Mouse (Mus musculus) kidney, adult 2 months (tissue): ENCODE measurements around the gene Galr3. TPM values are rescaled to one million over a fixed set of nuclear protein-coding genes. Genes with fewer than 3 reads are reported as not detected.

Experiments
- DNase-seq: peaks from one replicate; pipeline ENCODE4 v3.0.0; 2021
- H3K27ac ChIP-seq: fragments of 200-500 bp; 2 replicates; pipeline ENCODE4 v1.5.1; 2012; ENCODE audit warnings: low read depth, low read length, control low read depth, inconsistent platforms; ENCODE audit not compliant: insufficient read depth
- H3K27me3 ChIP-seq: fragments of 200-500 bp; replicated peaks from 2 replicates; pipeline ENCODE4 v1.6.1; 2012; ENCODE audit warnings: mild to moderate bottlenecking, moderate library complexity, low read length, inconsistent platforms; ENCODE audit not compliant: control insufficient read depth, insufficient read depth
- H3K36me3 ChIP-seq: fragments of 200-500 bp; 2 replicates; pipeline ENCODE4 v1.6.1; 2012; ENCODE audit warnings: mild to moderate bottlenecking, moderate library complexity, low read length, inconsistent platforms; ENCODE audit not compliant: control insufficient read depth, insufficient read depth
- H3K4me1 ChIP-seq: fragments of 200-500 bp; 2 replicates; pipeline ENCODE4 v1.6.1; 2011; ENCODE audit warnings: low read length; ENCODE audit not compliant: control insufficient read depth, insufficient read depth
- H3K4me3 ChIP-seq: fragments of 200-500 bp; 2 replicates; pipeline ENCODE4 v1.5.1; 2011; ENCODE audit warnings: mild to moderate bottlenecking, low read depth, low read length, control low read depth; ENCODE audit not compliant: insufficient read depth
- CTCF ChIP-seq: fragments of 200-500 bp; conservative IDR thresholded peaks from 2 replicates; pipeline ENCODE4 v1.5.1; 2011; ENCODE audit warnings: low read depth, mild to moderate bottlenecking, control low read depth, low read length, moderate library complexity, mixed read lengths; ENCODE audit not compliant: insufficient read depth, insufficient read length
- POLR2A ChIP-seq: fragments of 200-500 bp; IDR thresholded peaks from one replicate; pipeline ENCODE4 v1.6.1; 2011; ENCODE audit warnings: low read depth, low read length, control low read depth
- WGBS: fragments of 180-500 bp; shearing (Covaris S2); methylation state at CpG from one replicate; pipeline ENCODE4 v1.1.7; 2018; 5-methylcytosine and 5-hydroxymethylcytosine counted together
- polyA plus RNA-seq: library from polyadenylated mRNA; depleted of rRNA; stranded (reverse); fragments of >200 nt; gene quantifications from 2 replicates; pipeline ENCODE4 v1.2.3, GENCODE M21; 2012

The Galr3 gene
- polyA plus RNA-seq, 1 experiment: 0.64 TPM

DNA sequence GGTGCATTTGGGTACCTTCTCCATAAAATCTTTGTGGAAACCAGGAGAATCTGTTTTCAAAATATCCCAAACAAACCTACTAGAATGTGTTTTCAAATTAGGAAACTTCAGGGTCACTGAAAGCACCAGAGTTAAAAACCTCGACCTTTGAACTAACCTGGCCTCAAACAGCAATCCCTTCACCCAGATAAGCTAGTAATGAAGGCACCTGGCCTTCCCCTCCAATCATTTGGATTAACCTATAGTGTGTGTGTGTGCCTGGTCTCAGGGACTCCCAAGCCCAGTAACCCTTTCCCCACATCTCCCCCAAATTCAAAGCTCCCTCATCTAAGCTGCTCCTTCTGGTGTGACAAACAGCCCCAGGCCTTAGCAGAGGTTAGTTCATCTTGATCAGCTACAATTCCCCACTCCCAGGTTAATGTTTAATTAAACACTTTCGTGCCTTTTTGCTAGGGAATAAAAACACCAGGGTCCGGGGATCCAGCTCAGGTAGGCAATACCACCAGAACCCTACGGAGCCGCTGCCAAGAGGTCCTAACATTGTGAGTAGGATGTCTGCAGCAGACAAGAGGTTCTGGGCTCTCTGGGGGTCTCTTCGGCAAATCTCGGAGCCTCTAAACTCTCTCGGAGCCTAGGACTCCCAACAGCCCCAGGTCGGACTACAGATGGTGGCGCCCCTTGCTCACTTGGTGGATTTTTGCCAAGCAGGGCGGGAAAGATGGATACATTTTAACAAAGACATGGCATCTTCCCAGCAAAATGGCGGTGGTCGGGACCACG, 15.0 kb upstream of the Galr3 start:
- Histone ChIP-seq H3K4me3 (peak overlapping the region; percentile 69), H3K27ac (peak overlapping the region; percentile 89), H3K27me3 (no peaks in the 10 kb centered on the region), H3K36me3 (no peaks in the 10 kb centered on the region), H3K4me1 (peaks cover 18% of the 10 kb centered on the region; the same call in 1 of the 2 replicates)
- TF ChIP-seq POLR2A: no peak
- TF ChIP-seq CTCF: no peak
- peak; percentile 80 for DNase-seq
- 29% methylated on average over 14 of the region's 14 CpGs for WGBS

DNA sequence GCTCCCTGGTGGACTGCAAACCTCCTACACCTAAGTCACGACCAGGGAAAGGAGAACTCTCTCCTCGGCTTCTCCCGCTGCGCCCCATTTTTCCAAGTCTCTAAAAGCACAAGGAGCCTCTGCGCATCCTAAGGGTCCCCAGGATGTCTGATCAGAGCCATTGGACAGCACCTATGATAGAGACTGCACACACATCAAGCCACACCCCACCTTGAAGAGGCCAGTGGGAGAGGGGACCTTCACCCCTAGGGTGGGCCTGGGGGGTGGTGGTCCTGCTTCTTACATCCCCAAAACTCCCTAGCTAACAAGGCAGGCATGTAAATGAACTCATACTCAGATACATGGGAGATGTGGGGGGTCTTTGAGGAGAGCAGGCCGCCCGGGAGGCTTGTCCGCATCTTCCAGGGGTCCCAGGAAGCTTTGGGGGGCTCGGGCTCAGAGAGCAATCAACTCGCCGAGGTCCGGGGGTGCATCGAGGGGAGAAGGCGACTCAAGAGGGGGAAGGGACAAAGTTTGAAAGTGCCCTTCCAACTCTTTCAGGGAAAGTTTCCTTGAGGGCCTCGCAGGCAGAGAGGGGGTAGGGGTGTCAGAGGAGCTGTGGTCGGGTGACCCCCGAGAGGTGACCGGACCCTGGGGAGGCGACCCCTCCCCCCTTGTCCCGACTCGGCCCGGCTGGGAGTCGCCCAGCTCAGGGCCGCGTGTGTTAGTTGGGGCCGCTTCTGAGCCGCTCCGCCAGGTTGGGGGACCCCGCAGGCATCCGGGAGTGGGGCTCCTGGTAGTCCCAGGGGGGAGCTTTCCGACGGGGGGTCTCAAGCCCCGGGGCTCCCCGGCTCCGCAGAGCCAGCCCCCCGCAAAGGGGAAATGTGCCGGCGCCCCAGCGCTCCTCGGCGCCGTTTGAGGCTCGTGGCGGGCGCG, 14.1 kb upstream of the Galr3 start:
- H3K27ac ChIP-seq: peak overlapping the region; percentile 89
- H3K4me1 ChIP-seq: peaks cover 18% of the 10 kb centered on the region; the same call in 1 of the 2 replicates
- TF ChIP-seq POLR2A (no peak), CTCF (no peak)
- 6% methylated on average over 46 of the region's 46 CpGs for WGBS
- H3K36me3 ChIP-seq: no peaks in the 10 kb centered on the region
- H3K4me3 ChIP-seq: peak overlapping the region; percentile 69
- no peaks in the 10 kb centered on the region for H3K27me3 ChIP-seq
- DNase-seq: peak; percentile 44

DNA sequence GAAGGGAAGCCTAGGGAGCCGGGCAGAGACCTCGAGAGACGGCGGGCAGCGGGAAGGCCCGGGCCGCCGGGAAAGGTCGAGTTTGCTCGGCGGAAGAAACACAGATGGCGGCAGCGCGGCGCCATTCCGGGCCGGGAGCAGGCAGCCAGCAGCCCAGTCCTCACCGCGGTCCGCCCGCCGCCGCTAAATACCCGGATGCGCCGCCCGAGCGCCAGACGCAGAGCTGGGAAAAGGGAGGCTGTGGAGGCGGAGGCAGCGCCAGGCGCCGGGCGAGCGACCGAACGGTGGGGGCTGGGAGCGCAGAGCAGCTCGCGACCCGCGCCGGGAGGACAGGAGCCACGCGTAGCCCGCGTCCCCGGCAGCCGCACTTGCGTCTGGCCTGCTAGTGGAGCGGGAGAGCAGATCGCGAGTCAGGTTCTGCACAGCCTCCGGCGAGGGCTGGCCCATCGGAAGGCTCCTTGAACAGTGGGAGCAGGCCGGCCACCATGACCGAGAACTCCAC, 13.4 kb upstream of the Galr3 start, which contains the start of gene H1f0:
TSS of gene H1f0 (plus strand) at position 214 of the 502 bp plus-strand sequence.
- H3K27ac ChIP-seq: peak within 1 kb of the TSS; percentile 89
- WGBS: under 1% methylated on average over 58 of the region's 58 CpGs
- peak; percentile 96 for DNase-seq
- peak within 1 kb of the TSS; percentile 69 for H3K4me3 ChIP-seq
- no peaks in the 10 kb centered on the region for H3K36me3 ChIP-seq
- H3K27me3 ChIP-seq: no peaks in the 10 kb centered on the region
- H3K4me1 ChIP-seq: peaks cover 14% of the 10 kb centered on the region; the same call in 1 of the 2 replicates
- TF ChIP-seq POLR2A (peak; percentile 88), CTCF (no peak)

DNA sequence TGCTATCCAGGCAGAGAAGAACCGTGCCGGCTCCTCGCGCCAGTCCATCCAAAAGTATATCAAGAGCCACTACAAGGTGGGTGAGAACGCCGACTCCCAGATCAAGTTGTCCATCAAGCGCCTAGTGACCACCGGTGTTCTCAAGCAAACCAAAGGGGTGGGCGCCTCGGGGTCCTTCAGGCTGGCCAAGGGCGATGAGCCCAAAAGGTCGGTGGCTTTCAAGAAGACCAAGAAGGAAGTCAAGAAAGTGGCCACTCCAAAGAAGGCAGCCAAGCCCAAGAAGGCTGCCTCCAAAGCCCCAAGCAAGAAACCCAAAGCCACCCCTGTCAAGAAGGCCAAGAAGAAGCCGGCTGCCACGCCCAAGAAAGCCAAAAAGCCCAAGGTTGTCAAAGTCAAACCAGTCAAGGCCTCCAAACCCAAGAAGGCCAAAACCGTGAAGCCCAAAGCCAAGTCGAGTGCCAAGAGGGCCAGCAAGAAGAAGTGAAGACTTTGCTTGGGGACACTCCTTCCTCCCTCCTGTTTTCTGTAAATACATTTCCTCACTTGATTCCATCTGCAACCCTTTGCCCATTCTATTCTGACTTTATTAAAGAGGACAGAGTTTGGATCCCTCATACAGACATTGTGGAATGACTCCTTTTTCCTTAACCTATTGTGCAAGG, 12.7 kb upstream of the Galr3 start:
- DNase-seq: peak; percentile 26
- Histone ChIP-seq H3K4me1 (peaks cover 12% of the 10 kb centered on the region; the same call in 1 of the 2 replicates), H3K27me3 (no peaks in the 10 kb centered on the region), H3K4me3 (peak overlapping the region; percentile 69), H3K36me3 (no peaks in the 10 kb centered on the region), H3K27ac (peak overlapping the region; percentile 89)
- no peak for TF ChIP-seq POLR2A
- TF ChIP-seq CTCF: no peak
- WGBS: 7% methylated on average over 16 of the region's 16 CpGs

DNA sequence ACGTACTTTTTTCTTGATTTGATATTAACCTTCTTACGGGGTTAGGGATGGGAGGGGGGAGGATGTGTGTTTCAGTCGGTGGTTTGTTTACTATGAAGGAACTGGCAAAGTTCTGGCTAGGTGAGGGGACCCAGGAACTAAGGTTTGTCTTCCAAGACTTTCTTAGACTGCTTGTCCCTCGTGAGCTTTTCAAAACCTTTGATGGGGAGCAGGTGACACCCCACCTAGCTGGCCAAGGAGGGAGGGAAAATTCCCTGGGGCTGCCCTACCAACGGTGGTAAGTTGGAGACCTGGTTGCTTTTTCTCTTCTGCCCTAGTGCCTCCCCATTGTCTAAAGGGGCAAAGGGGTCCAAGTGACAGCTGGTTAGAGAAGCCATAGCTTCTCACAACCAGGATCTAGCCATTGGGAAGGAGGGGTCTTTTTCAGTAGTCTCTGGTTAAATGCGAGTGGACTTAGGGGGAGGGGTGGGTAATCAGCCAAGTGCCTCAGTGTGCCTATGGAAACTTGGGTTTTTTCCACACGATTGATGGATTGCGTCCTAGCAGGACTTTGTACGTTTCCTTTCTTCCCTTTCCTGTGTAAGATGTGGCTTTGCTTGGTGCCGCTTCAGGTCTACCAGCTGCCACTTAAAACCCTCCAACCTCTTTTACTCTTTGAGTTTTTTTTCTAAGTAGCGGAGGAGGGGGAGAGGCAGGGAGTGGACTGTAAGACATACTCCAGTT, 12.0 kb upstream of the Galr3 start:
- TF ChIP-seq POLR2A (no peak), CTCF (no peak)
- no peaks in the 10 kb centered on the region for H3K27me3 ChIP-seq
- no peaks in the 10 kb centered on the region for H3K36me3 ChIP-seq
- peak overlapping the region; percentile 51 for H3K27ac ChIP-seq
- peaks cover 12% of the 10 kb centered on the region; the same call in 1 of the 2 replicates for H3K4me1 ChIP-seq
- DNase-seq: peak; percentile 47
- 1% methylated on average over 11 of the region's 11 CpGs for WGBS
- H3K4me3 ChIP-seq: peak overlapping the region; percentile 69
